Mouse (Mus musculus): Measurements from ENCODE around the gene Fam76b.
"Not testable (repeated sequence)": the region's sequence is repeated elsewhere in the genome, so short reads cannot be mapped to it uniquely, and the experiment has no call there.

Gene Fam76b

GRCm38 (mm10) chr9:13827406-13828086 lies at the start of gene Fam76b:
Fam76b (plus strand) TSS chr9:13827716.
- peak; percentile 100 for DNase-seq (ENCODE audit: low spot score in 2 of 2)

- DNase-seq (ENCODE audit: low spot score in 2 of 2), result no peak
Measured at GRCm38 (mm10) chr9:13781985-13782384, 45.5 kb upstream of the Fam76b start.

DNA sequence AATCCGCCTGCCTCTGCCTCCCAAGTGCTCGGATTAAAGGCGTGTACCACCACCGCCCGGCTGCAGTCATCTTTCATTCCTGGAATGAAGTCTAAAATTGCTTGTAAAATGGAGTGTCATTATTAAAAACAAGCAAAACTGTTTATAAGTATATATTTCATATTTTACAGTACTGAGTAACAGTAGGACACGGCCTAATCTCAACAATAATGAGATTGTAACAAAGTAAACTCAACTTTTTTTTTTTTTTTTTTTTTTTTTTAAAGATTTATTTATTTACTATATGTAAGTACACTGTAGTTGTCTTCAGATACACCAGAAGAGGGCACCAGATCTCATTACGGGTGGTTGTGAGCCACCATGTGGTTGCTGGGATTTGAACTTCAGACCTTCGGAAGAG lies 36.7 kb upstream of the Fam76b start:
- not testable (repeated sequence) for DNase-seq (ENCODE audit: low spot score in 2 of 2)

GRCm38 (mm10) chr9:13794302-13794701 lies 33.2 kb upstream of the Fam76b start:
- no peak for DNase-seq (ENCODE audit: low spot score in 2 of 2)

DNA sequence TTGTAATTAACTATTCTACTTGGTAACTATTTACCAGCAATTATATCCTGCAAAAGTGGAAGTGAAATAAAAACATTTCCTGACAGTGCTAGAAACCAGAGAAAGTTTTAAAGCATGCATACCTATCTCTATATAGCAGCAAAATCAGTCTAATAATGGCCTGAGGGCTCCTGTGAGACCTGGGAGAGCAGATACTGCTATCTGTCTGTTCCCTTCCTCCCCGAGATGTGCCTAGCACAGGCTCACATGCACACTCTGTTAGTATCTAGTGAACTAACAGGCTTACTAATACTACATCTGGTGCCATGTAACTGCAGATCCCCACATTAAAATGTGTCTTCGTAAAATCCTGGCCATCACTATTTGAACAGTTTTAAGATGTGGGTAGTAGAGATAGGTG lies 32.8 kb upstream of the Fam76b start:
- DNase-seq (ENCODE audit: low spot score in 2 of 2), result no peak

DNA sequence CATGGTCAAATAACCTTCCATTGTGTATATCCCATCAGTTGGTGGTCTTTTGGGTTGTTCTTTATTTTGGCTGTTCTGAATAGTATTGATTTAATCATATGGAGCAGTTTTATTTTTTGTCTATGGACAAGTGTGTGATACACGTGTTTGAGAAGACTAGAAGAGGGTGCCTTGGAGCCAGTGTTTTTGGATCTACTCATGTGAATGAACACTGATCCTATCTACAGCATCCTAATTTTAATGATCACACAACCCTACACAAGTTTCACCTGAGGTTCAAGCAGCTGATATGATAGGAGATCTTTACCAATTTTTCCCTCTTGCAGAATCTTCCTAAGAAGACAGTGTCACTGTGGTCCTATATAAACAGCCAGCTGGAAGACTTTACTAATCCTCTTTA lies 23.0 kb upstream of the Fam76b start:
- DNase-seq (ENCODE audit: low spot score in 2 of 2), result no peak

DNA sequence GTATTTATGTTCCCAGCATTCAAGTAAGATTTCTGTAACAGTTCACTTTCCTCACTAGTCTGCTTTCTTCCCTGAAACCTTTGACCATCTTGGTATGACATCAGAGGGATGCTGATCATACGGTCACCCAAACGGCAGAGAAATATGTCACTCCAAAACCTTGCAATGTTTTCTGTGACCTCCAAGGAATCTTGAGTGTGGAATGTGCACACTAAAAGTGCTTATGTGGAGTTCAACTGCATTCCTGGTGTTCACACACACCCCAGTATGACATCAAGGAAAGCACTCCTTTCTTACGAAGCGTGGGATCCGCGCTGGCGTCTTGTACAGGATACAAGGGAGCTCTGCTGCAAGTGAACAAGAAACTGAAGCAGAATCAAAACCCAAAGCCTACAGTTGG lies 20.7 kb upstream of the Fam76b start:
- no peak for DNase-seq (ENCODE audit: low spot score in 2 of 2)

- no peak for DNase-seq (ENCODE audit: low spot score in 2 of 2)
Measured at GRCm38 (mm10) chr9:13807657-13808056, 19.9 kb upstream of the Fam76b start.

GRCm38 (mm10) chr9:13809937-13810336 lies 17.6 kb upstream of the Fam76b start:
- no peak for DNase-seq (ENCODE audit: low spot score in 2 of 2)

GRCm38 (mm10) chr9:13818369-13818768 lies 9.1 kb upstream of the Fam76b start:
- no peak for DNase-seq (ENCODE audit: low spot score in 2 of 2)

DNA sequence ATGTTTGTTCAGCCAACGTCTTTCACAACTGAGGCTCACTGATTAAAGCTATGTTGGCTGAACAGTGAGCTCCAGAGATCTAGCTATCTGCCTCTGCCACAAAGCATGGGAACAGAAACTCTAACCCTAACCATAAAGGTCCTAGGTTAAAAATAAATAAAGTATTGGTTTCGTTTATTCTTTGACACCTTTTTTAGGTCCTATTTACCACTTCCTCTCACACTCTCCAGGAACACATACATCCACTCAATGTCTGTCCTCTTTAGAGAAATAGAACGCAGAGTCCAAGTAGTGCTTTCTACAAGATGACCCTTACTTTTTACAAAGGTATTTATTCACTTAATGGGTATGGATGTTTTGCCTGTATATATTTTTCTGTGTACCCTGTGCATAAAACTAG lies 6.7 kb upstream of the Fam76b start:
- no peak for DNase-seq (ENCODE audit: low spot score in 2 of 2)

- peak in 1 of 2 experiments; percentile 30 for DNase-seq (ENCODE audit: low spot score in 2 of 2)
Measured at GRCm38 (mm10) chr9:13825896-13826295, 1.6 kb upstream of the Fam76b start.

- DNase-seq (ENCODE audit: low spot score in 2 of 2), result peak; percentile 71 to 73
Measured at GRCm38 (mm10) chr9:13826391-13826805, 1.1 kb upstream of the Fam76b start.

DNA sequence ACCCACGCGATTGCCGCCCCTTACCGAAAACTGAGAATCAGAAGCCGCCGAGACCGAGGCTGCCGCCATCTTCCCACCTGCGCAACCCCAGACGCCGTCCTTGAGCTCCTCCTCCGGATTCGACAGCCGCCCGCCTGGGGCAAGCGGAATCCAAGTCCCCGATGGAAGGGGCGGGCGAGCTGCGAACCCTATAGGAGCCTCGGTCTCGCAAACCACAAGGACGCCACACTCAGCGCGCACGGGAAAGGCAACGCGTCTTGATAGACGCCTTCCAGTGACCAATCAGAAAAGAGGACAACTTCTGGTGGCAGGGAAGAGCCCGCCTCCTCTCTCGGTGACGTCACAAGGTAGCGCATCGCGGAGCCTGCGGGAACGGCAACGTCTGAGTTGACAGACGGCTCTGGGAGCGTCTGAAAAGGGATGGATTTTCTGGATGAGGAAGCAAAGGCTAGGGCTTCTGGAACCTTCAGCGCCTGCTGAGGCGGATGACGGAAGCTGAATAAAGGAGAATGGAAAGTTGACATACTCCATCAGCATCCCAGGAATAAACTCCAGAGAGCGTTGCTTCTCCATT lies 597 bp upstream of the Fam76b start, which contains the start of gene Cep57:
TSS of gene Cep57 (minus strand) at position 276 of the 574 bp plus-strand sequence.
- DNase-seq (ENCODE audit: low spot score in 2 of 2), result peak; percentile 93 to 97

DNA sequence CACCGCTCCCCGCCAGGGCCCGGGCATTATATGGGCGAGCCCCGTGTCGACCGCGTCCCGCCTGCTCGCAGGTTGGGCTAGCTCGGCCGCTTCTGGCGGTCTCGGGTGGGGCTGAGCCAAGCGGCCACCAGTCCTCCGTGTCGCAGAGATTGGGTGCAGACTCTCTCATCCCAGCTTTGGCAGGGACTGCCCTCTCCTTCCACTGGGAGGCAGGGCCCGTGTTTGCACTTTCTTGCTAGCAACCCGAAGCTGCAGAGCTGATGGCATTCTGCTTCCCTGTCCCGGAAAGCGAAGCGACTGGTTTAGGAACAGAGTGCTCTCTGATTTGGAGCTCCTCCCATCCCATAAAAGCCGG lies 548 bp downstream of the Fam76b start:
- DNase-seq (ENCODE audit: low spot score in 2 of 2), result no peak

GRCm38 (mm10) chr9:13835256-13835655 lies 7.7 kb downstream of the Fam76b start:
- peak; percentile 38 to 40 for DNase-seq (ENCODE audit: low spot score in 2 of 2)

GRCm38 (mm10) chr9:13836726-13837125 lies 9.2 kb downstream of the Fam76b start:
- no peak for DNase-seq (ENCODE audit: low spot score in 2 of 2)

- DNase-seq (ENCODE audit: low spot score in 2 of 2), result no peak
Measured at GRCm38 (mm10) chr9:13847591-13847990, 20.1 kb downstream of the Fam76b start.

DNA sequence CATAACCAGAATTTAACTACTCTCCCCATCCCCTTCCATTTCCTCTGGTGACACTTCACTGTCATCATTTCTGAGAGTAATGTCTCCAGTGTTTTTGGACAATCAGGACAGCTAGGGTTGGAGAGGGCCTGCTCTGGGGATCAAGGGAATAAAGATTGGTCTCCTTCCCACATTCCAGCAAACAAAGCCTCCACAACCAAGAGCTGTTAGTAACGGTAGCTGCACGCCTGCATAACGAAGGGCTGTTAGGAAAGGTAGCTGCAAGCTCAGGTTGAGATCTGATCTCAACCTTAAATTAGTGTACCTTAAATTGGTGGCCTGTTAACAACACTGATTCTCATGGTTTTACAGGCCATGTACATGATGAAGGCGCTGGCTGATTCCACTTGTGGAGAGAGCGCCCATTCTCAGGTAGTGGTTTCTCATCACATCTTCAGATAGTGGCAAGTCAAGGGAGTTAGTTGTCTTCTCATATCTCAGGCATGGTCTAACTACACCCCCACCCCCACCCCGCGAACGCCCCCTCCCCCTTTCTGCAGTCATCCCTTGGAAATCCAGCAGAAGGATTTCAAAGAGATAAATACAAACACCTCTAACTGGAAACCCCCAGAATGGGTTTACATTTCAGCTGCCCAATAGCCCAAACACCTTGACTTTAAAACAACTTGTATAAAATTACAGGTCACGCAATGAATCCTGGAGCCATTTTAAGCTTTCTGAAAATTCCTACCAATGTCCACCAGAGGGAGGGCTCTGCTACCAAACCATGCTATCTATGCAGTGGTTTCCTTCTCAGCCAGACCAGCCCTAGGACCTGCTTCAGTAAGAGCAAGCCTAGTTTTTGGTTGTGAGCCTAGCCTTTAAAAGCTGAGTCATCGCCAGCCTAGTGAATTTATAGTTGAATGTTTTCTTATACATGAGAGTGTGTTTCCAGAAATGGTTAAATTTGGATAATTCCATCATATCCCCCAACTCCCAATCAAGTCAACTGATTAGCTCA lies 21.3 kb downstream of the Fam76b start:
- DNase-seq (ENCODE audit: low spot score in 2 of 2), result peak in 1 of 2 experiments; percentile 9

GRCm38 (mm10) chr9:13853876-13854275 lies 26.4 kb downstream of the Fam76b start:
- no peak for DNase-seq (ENCODE audit: low spot score in 2 of 2)

- no peak for DNase-seq (ENCODE audit: low spot score in 2 of 2)
Measured at GRCm38 (mm10) chr9:13856247-13856646, 28.7 kb downstream of the Fam76b start.

DNA sequence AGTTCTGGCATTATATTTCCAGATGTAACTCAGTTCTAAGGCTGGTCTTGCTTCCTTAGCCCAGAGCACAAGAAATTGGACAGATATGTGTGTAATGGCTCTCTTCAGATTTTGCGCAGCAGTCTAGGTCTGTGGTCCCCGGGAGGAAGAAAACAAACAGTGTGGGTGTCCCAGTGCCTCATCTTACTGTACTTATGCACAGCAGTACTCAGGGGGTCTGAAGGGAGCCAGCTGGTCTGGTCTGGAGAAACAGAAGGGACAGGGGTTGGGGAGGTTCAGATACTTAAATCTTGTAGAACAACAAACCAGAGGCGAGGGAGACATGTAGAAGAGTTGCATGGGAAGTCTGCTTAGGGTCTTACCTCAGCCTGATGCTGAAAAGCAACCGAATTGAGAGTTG lies 29.3 kb downstream of the Fam76b start:
- DNase-seq (ENCODE audit: low spot score in 2 of 2), result no peak
